Mouse (Mus musculus): ENCODE measurements around the gene Clic1.

GRCm38 (mm10) chr17:35085208-35085865, 35.6 kb downstream of the Clic1 start, which contains the start of gene Ly6g6f:
- TF ChIP-seq POLR2A (IDR thresholded peaks at IDR 0.05; ENCODE audit: control insufficient read depth, extremely low read depth, insufficient read depth, low read length, poor library complexity) = no peak
- no peak for TF ChIP-seq CTCF (IDR thresholded peaks at IDR 0.05; ENCODE audit: borderline replicate concordance, control insufficient read depth, extremely low read depth, insufficient read depth, low read length, poor library complexity)
